Mouse (Mus musculus): ENCODE data around the gene Mafb.

GRCm38 (mm10) chr2:160407720-160408119 is 40.9 kb upstream of the Mafb start:
- TF ChIP-seq CTCF (IDR thresholded peaks at IDR 0.05; ENCODE audit: low read depth, low read length) (no peak), GATA1 (IDR thresholded peaks at IDR 0.05; ENCODE audit: borderline replicate concordance, low read length) (no peak), TAL1 (conservative IDR thresholded peaks at IDR 0.05; ENCODE audit: low read depth, low read length) (no peak), GATA2 (IDR thresholded peaks at IDR 0.05; ENCODE audit: borderline replicate concordance, low read depth, low read length) (no peak), POLR2AphosphoS5 (IDR thresholded peaks at IDR 0.05; ENCODE audit: insufficient replicate concordance, low read depth, low read length) (no peak)
